Mouse (Mus musculus) liver, adult 2 months (tissue): ENCODE measurements around the gene Gcnt2. TPM values are rescaled to one million over a fixed set of nuclear protein-coding genes. Genes with fewer than 3 reads are reported as not detected.
A peak's percentile ranks its signal among the peaks of the same experiment; 100 is the strongest.
"Not testable (repeated sequence)": the region's sequence is repeated elsewhere in the genome, so short reads cannot be mapped to it uniquely, and the experiment has no call there.

Experiments
- DNase-seq: peaks from one replicate; pipeline ENCODE4 v3.0.0-alpha.2; 2011; ENCODE audit warnings: low read depth, low spot score; ENCODE audit errors: extremely low read depth
- H3K27ac ChIP-seq: fragments of 200-500 bp; replicated peaks from 2 replicates; pipeline ENCODE4 v1.5.1; 2012; ENCODE audit warnings: low read depth, mild to moderate bottlenecking, control low read depth, inconsistent platforms, low read length; ENCODE audit not compliant: insufficient read depth
- H3K27me3 ChIP-seq: fragments of 200-500 bp; 2 replicates; pipeline ENCODE4 v1.6.1; 2012; ENCODE audit warnings: mild to moderate bottlenecking, moderate library complexity, low read length, inconsistent platforms; ENCODE audit not compliant: control insufficient read depth, insufficient read depth
- H3K36me3 ChIP-seq: fragments of 200-500 bp; 2 replicates; pipeline ENCODE4 v1.6.1; 2012; ENCODE audit warnings: low read length, inconsistent platforms; ENCODE audit not compliant: control insufficient read depth, insufficient read depth
- H3K4me1 ChIP-seq: fragments of 200-500 bp; 2 replicates; pipeline ENCODE4 v1.6.1; 2011; ENCODE audit warnings: low read length; ENCODE audit not compliant: control insufficient read depth, insufficient read depth
- H3K4me3 ChIP-seq: fragments of 200-500 bp; 2 replicates; pipeline ENCODE4 v1.5.1; 2011; ENCODE audit warnings: low read depth, mild to moderate bottlenecking, control low read depth, low read length, moderate library complexity; ENCODE audit not compliant: insufficient read depth
- H3K79me2 ChIP-seq: fragments of 200-500 bp; 2 replicates; pipeline ENCODE4 v1.6.1; 2012; ENCODE audit warnings: inconsistent platforms, mild to moderate bottlenecking, low read length, moderate library complexity; ENCODE audit not compliant: control insufficient read depth, insufficient read depth
- H3K9ac ChIP-seq: fragments of 200-500 bp; 2 replicates; pipeline ENCODE4 v1.6.1; 2012; ENCODE audit warnings: low read depth, mild to moderate bottlenecking, control low read depth, inconsistent platforms, low read length
- CTCF ChIP-seq: fragments of 200-500 bp; IDR thresholded peaks from 2 replicates; pipeline ENCODE4 v1.5.1; 2011; ENCODE audit warnings: low read depth, low read length, control low read depth
- POLR2A ChIP-seq: fragments of 200-500 bp; IDR thresholded peaks from 2 replicates; pipeline ENCODE4 v1.6.1; 2011; ENCODE audit warnings: low read length, control low read depth; ENCODE audit not compliant: insufficient read depth; ENCODE audit errors: extremely low read depth
- WGBS: fragments of 180-500 bp; shearing (Covaris S2); methylation state at CpG from one replicate; pipeline ENCODE4 v1.1.7; 2018; 5-methylcytosine and 5-hydroxymethylcytosine counted together
- polyA plus RNA-seq: library from polyadenylated mRNA; depleted of rRNA; stranded (reverse); fragments of >200 nt; gene quantifications from 2 replicates; pipeline ENCODE4 v1.2.3, GENCODE M21; 2012
- total RNA-seq: library from RNA; depleted of rRNA; stranded (reverse); fragments of >200 nt; gene quantifications from 2 replicates; pipeline ENCODE4 v1.2.3, GENCODE M21; 2014

Gene Gcnt2
- total and polyA plus RNA-seq, 2 experiments: 2.8 to 14.7 TPM

GRCm38 (mm10) chr13:40885935-40886642 is 26.5 kb downstream of the Gcnt2 start:
- H3K4me1 ChIP-seq: peaks cover 19% of the 10 kb centered on the region
- no peak overlapping the region for H3K27ac ChIP-seq

DNA sequence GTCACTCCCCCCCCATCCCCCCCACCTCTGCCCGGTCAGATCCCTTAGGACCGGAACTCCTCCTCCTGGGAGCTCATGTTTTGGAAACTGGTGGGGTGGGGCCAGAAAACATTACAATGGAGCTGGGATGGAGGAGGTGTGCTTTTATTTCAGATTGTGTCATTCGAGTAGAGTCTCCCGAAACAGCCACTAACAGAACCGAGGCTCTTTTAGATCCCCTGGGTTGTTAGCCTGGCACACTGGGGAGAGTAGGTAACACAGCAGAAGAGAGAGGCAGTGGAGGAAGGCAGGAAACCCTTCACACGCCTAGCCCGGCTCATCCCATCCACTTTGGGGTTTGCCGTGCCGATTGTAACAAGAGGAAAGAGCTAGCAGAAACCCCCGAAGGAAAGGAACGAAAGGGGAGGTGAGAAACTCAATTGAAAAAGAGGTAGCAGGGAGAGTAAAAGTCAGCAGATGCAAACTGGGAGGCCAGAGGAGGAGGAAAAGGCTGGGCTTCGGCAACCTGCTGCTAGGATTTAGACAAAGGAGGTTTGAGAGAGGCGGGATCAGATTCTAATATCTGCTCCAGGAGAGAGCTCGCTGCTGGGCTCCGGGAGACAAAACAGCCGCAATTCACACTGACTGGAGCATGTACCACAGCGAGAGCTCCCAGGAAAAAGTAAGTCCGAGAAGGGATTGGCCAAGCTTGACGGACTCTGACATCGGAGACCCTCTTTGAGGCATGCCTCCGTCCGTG is 27.3 kb downstream of the Gcnt2 start:
- peaks cover 16% of the 10 kb centered on the region for H3K4me1 ChIP-seq
- H3K36me3 ChIP-seq: no peaks in the 10 kb centered on the region
- no peak overlapping the region for H3K9ac ChIP-seq
- no peak overlapping the region for H3K4me3 ChIP-seq
- DNase-seq: no peak
- WGBS: 55% methylated on average over 22 of the region's 22 CpGs
- no peaks in the 10 kb centered on the region for H3K27me3 ChIP-seq
- TF ChIP-seq CTCF (no peak), POLR2A (no peak)
- peaks cover 16% of the 10 kb centered on the region; the same call in 1 of the 2 replicates for H3K79me2 ChIP-seq
- H3K27ac ChIP-seq: no peak overlapping the region

More at GRCm38 (mm10) chr13:40885935-40886642, 26.5 kb downstream of the Gcnt2 start:
- no peak for DNase-seq
- Histone ChIP-seq H3K9ac (no peak overlapping the region), H3K79me2 (peaks cover 15% of the 10 kb centered on the region), H3K36me3 (no peaks in the 10 kb centered on the region), H3K4me3 (no peak overlapping the region), H3K27me3 (no peaks in the 10 kb centered on the region)
- WGBS: 75% methylated on average over 10 of the region's 10 CpGs
- TF ChIP-seq CTCF: no peak
- TF ChIP-seq POLR2A: no peak

DNA sequence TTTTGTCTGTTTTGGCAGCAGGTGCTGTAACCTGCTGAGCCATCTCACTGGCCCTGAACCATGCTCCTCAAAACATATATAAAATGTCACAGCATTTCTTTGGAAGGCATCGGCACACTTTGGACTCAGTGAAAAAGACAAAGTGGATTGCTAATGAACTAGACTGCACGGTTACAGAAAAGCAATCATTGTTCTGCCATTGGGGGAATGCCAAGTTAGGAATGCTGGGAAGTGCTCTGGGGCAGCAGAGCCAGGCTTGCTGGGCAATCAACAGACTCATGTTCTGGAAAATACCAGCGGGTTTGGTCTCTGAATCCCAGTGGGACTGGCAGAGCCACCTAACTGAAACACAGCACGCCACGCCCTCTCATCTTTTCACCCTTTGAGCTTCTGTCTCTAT is 31.0 kb downstream of the Gcnt2 start:
- peak overlapping the region; percentile 9 for H3K27ac ChIP-seq
- peak; percentile 76 for DNase-seq
- H3K4me1 ChIP-seq: peaks cover 12% of the 10 kb centered on the region
- no peak overlapping the region for H3K9ac ChIP-seq
- H3K27me3 ChIP-seq: no peaks in the 10 kb centered on the region
- 46% methylated on average over 5 of the region's 5 CpGs for WGBS
- H3K4me3 ChIP-seq: no peak overlapping the region
- peaks cover 22% of the 10 kb centered on the region; the same call in 1 of the 2 replicates for H3K79me2 ChIP-seq
- H3K36me3 ChIP-seq: no peaks in the 10 kb centered on the region
- TF ChIP-seq CTCF (no peak), POLR2A (no peak)

DNA sequence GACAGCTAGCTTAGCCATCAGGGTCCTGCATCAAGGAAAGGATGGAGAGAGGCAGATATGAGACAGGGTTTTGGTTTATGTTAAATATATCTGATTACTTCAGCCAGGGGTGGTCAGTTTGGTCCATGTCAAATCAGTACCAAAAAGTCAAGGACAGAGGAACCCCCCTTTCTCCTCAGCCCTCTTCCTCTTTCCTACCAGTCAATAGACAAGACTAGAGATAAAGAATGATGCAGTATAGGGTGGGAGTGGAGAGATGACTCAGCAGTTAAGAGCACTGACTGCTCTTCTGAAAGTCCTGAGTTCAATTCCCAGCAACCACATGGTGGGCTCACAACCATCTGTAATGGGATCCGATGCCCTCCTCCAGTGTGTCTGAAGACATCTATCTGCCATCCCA is 31.8 kb downstream of the Gcnt2 start:
- H3K27ac ChIP-seq, H3K9ac ChIP-seq, H3K4me3 ChIP-seq, H3K36me3 ChIP-seq, DNase-seq, H3K27me3 ChIP-seq: not testable (repeated sequence)
- Histone ChIP-seq H3K79me2 (peaks cover 24% of the 10 kb centered on the region; the same call in 1 of the 2 replicates), H3K4me1 (peaks cover 12% of the 10 kb centered on the region)
- 100% methylated on average over 1 of the region's 1 CpGs for WGBS

DNA sequence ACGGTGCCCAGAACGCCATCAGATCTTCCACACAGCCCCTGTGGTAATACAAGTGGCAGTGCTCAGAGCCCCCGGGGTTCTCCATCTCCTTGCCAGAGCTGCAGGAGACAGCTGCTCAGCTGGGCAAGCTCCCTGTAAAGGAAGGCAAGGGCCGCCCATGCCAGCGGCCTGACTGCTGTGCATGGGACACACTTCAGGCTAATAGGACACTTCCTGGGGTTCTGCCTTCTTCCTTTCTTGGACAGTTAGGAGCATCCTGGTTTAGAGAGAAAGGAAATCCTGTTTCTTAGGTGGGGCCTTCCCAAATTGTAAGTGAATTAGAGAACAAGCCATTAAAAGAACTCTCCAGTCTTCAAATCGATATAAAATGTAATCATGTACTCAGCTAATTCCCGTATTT is 32.5 kb downstream of the Gcnt2 start:
- Histone ChIP-seq H3K79me2 (peaks cover 24% of the 10 kb centered on the region; the same call in 1 of the 2 replicates), H3K27ac (no peak overlapping the region), H3K4me3 (no peak overlapping the region), H3K36me3 (no peaks in the 10 kb centered on the region), H3K4me1 (peaks cover 12% of the 10 kb centered on the region), H3K9ac (no peak overlapping the region), H3K27me3 (no peaks in the 10 kb centered on the region)
- no peak for TF ChIP-seq CTCF
- TF ChIP-seq POLR2A: no peak
- no peak for DNase-seq
- WGBS: 78% methylated on average over 7 of the region's 7 CpGs

GRCm38 (mm10) chr13:40892547-40892946 is 33.0 kb downstream of the Gcnt2 start:
- H3K79me2 ChIP-seq: peaks cover 24% of the 10 kb centered on the region; the same call in 1 of the 2 replicates
- TF ChIP-seq CTCF (no peak), POLR2A (no peak)
- no peak for DNase-seq
- no peaks in the 10 kb centered on the region for H3K27me3 ChIP-seq
- no peak overlapping the region for H3K27ac ChIP-seq
- H3K9ac ChIP-seq: no peak overlapping the region
- H3K4me1 ChIP-seq: peaks cover 12% of the 10 kb centered on the region
- H3K36me3 ChIP-seq: no peaks in the 10 kb centered on the region
- WGBS: 84% methylated on average over 4 of the region's 4 CpGs
- H3K4me3 ChIP-seq: no peak overlapping the region
